ENCODE assay signal across 11 mouse cellular contexts in genomic region chr1:75421794-75422193, GRCm38 (mm10). TPM values are rescaled to one million over a fixed set of nuclear protein-coding genes. Genes with fewer than 3 reads are reported as not detected.
DNase-seq lines count a peak whose midpoint lies in the region; ATAC-seq and TF ChIP-seq lines count a peak whose summit lies in the region.
"Had no signal": no experiment of that assay in that cellular context is flagged by ENCODE, and none has a peak within 500 bp of the region (broad histone marks: within the 10 kb centered on the region; RNA-seq: fewer than 3 reads in every experiment).

No protein-coding gene starts in this region.

- no peak for ATAC-seq in forebrain, postnatal 0 days
- ATAC-seq in lung, embryonic 15.5 days (ENCODE audit: borderline replicate concordance, extremely low read depth, low FRiP score, low TSS enrichment), result no peak
- ATAC-seq in limb, embryonic 14.5 days (ENCODE audit: low FRiP score, low read depth), result no peak
- ATAC-seq in stomach, postnatal 0 days (ENCODE audit: low FRiP score, low TSS enrichment), result no peak; the same call in 1 of the 2 replicates

- peaks cover 74% of the 10 kb centered on the region for H3K27me3 ChIP-seq in forebrain, embryonic 10.5 days (ENCODE audit: poor library complexity, severe bottlenecking)
- H3K27me3 ChIP-seq in forebrain, postnatal 0 days (ENCODE audit: insufficient read depth, low read length), result peaks cover 39% of the 10 kb centered on the region
- peaks cover 56% of the 10 kb centered on the region for H3K27me3 ChIP-seq in lung, embryonic 15.5 days
- H3K27me3 ChIP-seq in limb, embryonic 14.5 days (ENCODE audit: control insufficient read depth, insufficient read depth, low read length), result peaks cover 50% of the 10 kb centered on the region
- H3K27me3 ChIP-seq in stomach, postnatal 0 days (ENCODE audit: control insufficient read depth, insufficient read depth, low read length), result no peaks in the 10 kb centered on the region

- 2% methylated on average over 20 of the region's 20 CpGs for WGBS in forebrain, embryonic 10.5 days
- WGBS in forebrain, postnatal 0 days, result 9% methylated on average over 19 of the region's 20 CpGs
- 27% methylated on average over 20 of the region's 20 CpGs for WGBS in lung, embryonic 15.5 days
- WGBS in lung, adult 2 months, result 20% methylated on average over 20 of the region's 20 CpGs
- WGBS in limb, embryonic 14.5 days, result 13% methylated on average over 19 of the region's 20 CpGs
- WGBS in stomach, postnatal 0 days, result 38% methylated on average over 20 of the region's 20 CpGs

- H3K9me3 ChIP-seq in forebrain, embryonic 10.5 days, result no peaks in the 10 kb centered on the region
- no peaks in the 10 kb centered on the region for H3K9me3 ChIP-seq in forebrain, postnatal 0 days (ENCODE audit: low read length)
- H3K9me3 ChIP-seq in lung, embryonic 15.5 days, result no peaks in the 10 kb centered on the region
- no peaks in the 10 kb centered on the region for H3K9me3 ChIP-seq in limb, embryonic 14.5 days (ENCODE audit: control insufficient read depth, low read length)
- H3K9me3 ChIP-seq in stomach, postnatal 0 days (ENCODE audit: control insufficient read depth, low read length), result no peaks in the 10 kb centered on the region
- H3K9me3 ChIP-seq: megakaryocyte, embryonic 14.5 days had no signal

- no peak for DNase-seq in forebrain, embryonic 10.5 days (ENCODE audit: extremely low spot score, low spot score)
- DNase-seq in forebrain, postnatal 0 days, result no peak
- DNase-seq in lung, adult 2 months, result no peak
- DNase-seq in limb, embryonic 14.5 days (ENCODE audit: low spot score), result no peak
- no peak for DNase-seq in stomach, postnatal 0 days (ENCODE audit: low spot score)
- DNase-seq in ovary, postnatal 14 days (ENCODE audit: low spot score), result no peak
- no peak for DNase-seq in thymus, adult 18-20 months
- DNase-seq: cerebellum, postnatal 14 days; gastrocnemius, postnatal 14 days had no signal

- TF ChIP-seq POLR2A in lung, adult 2 months (IDR thresholded peaks at IDR 0.05; ENCODE audit: borderline replicate concordance, extremely low read depth, low read depth, low read length), result no peak
- no peak for TF ChIP-seq POLR2A in limb, embryonic 14.5 days (IDR thresholded peaks at IDR 0.05; ENCODE audit: borderline replicate concordance, extremely low read depth, insufficient read depth, insufficient read length)

- peak overlapping the region; percentile 53 for H3K4me3 ChIP-seq in forebrain, embryonic 10.5 days
- no peak overlapping the region for H3K4me3 ChIP-seq in forebrain, postnatal 0 days (ENCODE audit: low read depth, low read length)
- H3K4me3 ChIP-seq in lung, embryonic 15.5 days, result no peak overlapping the region
- no peak overlapping the region for H3K4me3 ChIP-seq in lung, adult 2 months (replicated peaks; ENCODE audit: extremely low read depth, low read depth, low read length)
- peak overlapping the region; percentile 36; the same call in 1 of the 2 replicates for H3K4me3 ChIP-seq in limb, embryonic 14.5 days (replicated peaks; ENCODE audit: low read length)
- no peak overlapping the region for H3K4me3 ChIP-seq in stomach, postnatal 0 days (ENCODE audit: low read depth, low read length)
- H3K4me3 ChIP-seq: megakaryocyte, embryonic 14.5 days had no signal

- H3K27ac ChIP-seq in forebrain, embryonic 10.5 days, result peak overlapping the region; percentile 84
- no peak overlapping the region for H3K27ac ChIP-seq in forebrain, postnatal 0 days (ENCODE audit: low read depth, low read length)
- no peak overlapping the region for H3K27ac ChIP-seq in lung, embryonic 15.5 days
- H3K27ac ChIP-seq in limb, embryonic 14.5 days (replicated peaks; ENCODE audit: low read depth, low read length), result no peak overlapping the region
- no peak overlapping the region for H3K27ac ChIP-seq in stomach, postnatal 0 days (replicated peaks)

- H3K4me2 ChIP-seq in forebrain, postnatal 0 days (ENCODE audit: low read depth), result no peak overlapping the region
- peak overlapping the region; percentile 59; the same call in 1 of the 2 replicates for H3K4me2 ChIP-seq in lung, embryonic 15.5 days
- 0 out of 2 replicates have a peak overlapping the region, but pooled peaks have one; percentile 53 for H3K4me2 ChIP-seq in limb, embryonic 14.5 days (replicated peaks; ENCODE audit: low read depth, low read length, severe bottlenecking)
- H3K4me2 ChIP-seq in stomach, postnatal 0 days (replicated peaks; ENCODE audit: low read depth), result no peak overlapping the region

- peaks cover 56% of the 10 kb centered on the region for H3K4me1 ChIP-seq in forebrain, embryonic 10.5 days
- no peaks in the 10 kb centered on the region for H3K4me1 ChIP-seq in forebrain, postnatal 0 days (ENCODE audit: insufficient read depth)
- H3K4me1 ChIP-seq in lung, embryonic 15.5 days, result peaks cover 19% of the 10 kb centered on the region
- H3K4me1 ChIP-seq in lung, adult 2 months (ENCODE audit: control insufficient read depth, insufficient read depth, low read length), result no peaks in the 10 kb centered on the region
- peaks cover 18% of the 10 kb centered on the region; the same call in 1 of the 2 replicates for H3K4me1 ChIP-seq in limb, embryonic 14.5 days (ENCODE audit: control insufficient read depth, insufficient read depth, low read length)
- no peaks in the 10 kb centered on the region for H3K4me1 ChIP-seq in stomach, postnatal 0 days (replicated peaks; ENCODE audit: control insufficient read depth, insufficient read depth)

- no peak overlapping the region for H3K9ac ChIP-seq in forebrain, postnatal 0 days
- H3K9ac ChIP-seq in lung, embryonic 15.5 days, result no peak overlapping the region
- 0 out of 2 replicates have a peak overlapping the region, but pooled peaks have one; percentile 42 for H3K9ac ChIP-seq in limb, embryonic 14.5 days (ENCODE audit: low read depth, low read length, severe bottlenecking)
- 0 out of 2 replicates have a peak overlapping the region, but pooled peaks have one; percentile 8 for H3K9ac ChIP-seq in stomach, postnatal 0 days (ENCODE audit: low read length)

- H3K36me3 ChIP-seq in forebrain, embryonic 10.5 days (replicated peaks), result no peaks in the 10 kb centered on the region
- H3K36me3 ChIP-seq in forebrain, postnatal 0 days (ENCODE audit: insufficient read depth), result peaks cover 10% of the 10 kb centered on the region
- 0 out of 2 replicates have a peak, but pooled peaks cover 7% of the 10 kb centered on the region for H3K36me3 ChIP-seq in lung, embryonic 15.5 days
- peaks cover 18% of the 10 kb centered on the region for H3K36me3 ChIP-seq in limb, embryonic 14.5 days (ENCODE audit: control insufficient read depth, insufficient read depth, low read length)
- H3K36me3 ChIP-seq in stomach, postnatal 0 days (ENCODE audit: control insufficient read depth, insufficient read depth, low read length), result no peaks in the 10 kb centered on the region

- TF ChIP-seq CTCF in forebrain, postnatal 0 days (IDR thresholded peaks at IDR 0.05; ENCODE audit: low read depth), result no peak
- TF ChIP-seq CTCF in lung, adult 2 months (IDR thresholded peaks at IDR 0.05; ENCODE audit: insufficient read depth, low read length), result no peak
- TF ChIP-seq CTCF in stomach, postnatal 0 days (IDR thresholded peaks at IDR 0.05; ENCODE audit: low read depth), result no peak

- TF ChIP-seq EP300 in stomach, postnatal 0 days (optimal IDR thresholded peaks at IDR 0.05), result no peak

RNA-seq across cellular contexts. Expression of gene Gmppa, which starts 13.9 kb away (rescaled TPM):
- 55.9 and 60.1 TPM in 2 replicates for polyA plus RNA-seq in forebrain, embryonic 10.5 days (2016; fragmentation: Nextera tagmentation; extraction: Ambion mirVana)
- 57.3 and 68.3 TPM in 2 replicates for total RNA-seq in forebrain, postnatal 0 days (2014; rRNA removed)
- 64.0 and 64.9 TPM in 2 replicates for polyA plus RNA-seq in forebrain, postnatal 0 days (2015; fragmentation: Nextera tagmentation; extraction: Ambion mirVana)
- 80.3 and 88.5 TPM in 2 replicates for polyA plus RNA-seq in lung, embryonic 15.5 days (2015; fragmentation: Nextera tagmentation; extraction: Ambion mirVana)
- polyA plus RNA-seq in lung, adult 2 months (2012; rRNA removed), result 106 and 125 TPM in 2 replicates
- 144 and 199 TPM in 2 replicates for polyA plus RNA-seq in limb, embryonic 14.5 days (2012; rRNA removed)
- polyA plus RNA-seq in limb, embryonic 14.5 days (2014; fragmentation: Nextera tagmentation; extraction: Ambion mirVana), result 71.8 and 74.9 TPM in 2 replicates
- polyA plus RNA-seq in stomach, postnatal 0 days (2015; fragmentation: Nextera tagmentation; extraction: Ambion mirVana), result 85.2 and 98.6 TPM in 2 replicates

RNA-seq across cellular contexts. Expression of gene Asic4, which starts 28.4 kb away (rescaled TPM):
- 3.1 and 3.4 TPM in 2 replicates for polyA plus RNA-seq in forebrain, embryonic 10.5 days (2016; fragmentation: Nextera tagmentation; extraction: Ambion mirVana)
- 21.2 and 21.4 TPM in 2 replicates for total RNA-seq in forebrain, postnatal 0 days (2014; rRNA removed)
- 6.3 and 7.7 TPM in 2 replicates for polyA plus RNA-seq in forebrain, postnatal 0 days (2015; fragmentation: Nextera tagmentation; extraction: Ambion mirVana)
- 0.26 and 0.30 TPM in 2 replicates for polyA plus RNA-seq in lung, embryonic 15.5 days (2015; fragmentation: Nextera tagmentation; extraction: Ambion mirVana)
- 0.05 TPM in 1 of 2 replicates, not detected in the other for polyA plus RNA-seq in lung, adult 2 months (2012; rRNA removed)
- 0.35 and 0.72 TPM in 2 replicates for polyA plus RNA-seq in limb, embryonic 14.5 days (2012; rRNA removed)
- 0.10 and 0.15 TPM in 2 replicates for polyA plus RNA-seq in limb, embryonic 14.5 days (2014; fragmentation: Nextera tagmentation; extraction: Ambion mirVana)
- polyA plus RNA-seq in stomach, postnatal 0 days (2015; fragmentation: Nextera tagmentation; extraction: Ambion mirVana), result 0.55 and 0.63 TPM in 2 replicates
- total RNA-seq: gastrocnemius, postnatal 14 days had no signal

RNA-seq across cellular contexts. Expression of gene Speg, which starts 46.7 kb away (rescaled TPM):
- 23.2 and 29.3 TPM in 2 replicates for polyA plus RNA-seq in forebrain, embryonic 10.5 days (2016; fragmentation: Nextera tagmentation; extraction: Ambion mirVana)
- 44.4 and 56.3 TPM in 2 replicates for total RNA-seq in forebrain, postnatal 0 days (2014; rRNA removed)
- polyA plus RNA-seq in forebrain, postnatal 0 days (2015; fragmentation: Nextera tagmentation; extraction: Ambion mirVana), result 17.8 and 20.6 TPM in 2 replicates
- polyA plus RNA-seq in lung, embryonic 15.5 days (2015; fragmentation: Nextera tagmentation; extraction: Ambion mirVana), result 41.6 and 42.8 TPM in 2 replicates
- 31.5 and 35.0 TPM in 2 replicates for polyA plus RNA-seq in lung, adult 2 months (2012; rRNA removed)
- 77.9 and 114 TPM in 2 replicates for polyA plus RNA-seq in limb, embryonic 14.5 days (2012; rRNA removed)
- polyA plus RNA-seq in limb, embryonic 14.5 days (2014; fragmentation: Nextera tagmentation; extraction: Ambion mirVana), result 15.3 and 21.8 TPM in 2 replicates
- polyA plus RNA-seq in stomach, postnatal 0 days (2015; fragmentation: Nextera tagmentation; extraction: Ambion mirVana), result 28.8 and 30.0 TPM in 2 replicates

RNA-seq across cellular contexts. Expression of gene Chpf, which starts 57.3 kb away (rescaled TPM):
- polyA plus RNA-seq in forebrain, embryonic 10.5 days (2016; fragmentation: Nextera tagmentation; extraction: Ambion mirVana), result 20.1 and 20.5 TPM in 2 replicates
- total RNA-seq in forebrain, postnatal 0 days (2014; rRNA removed), result 65.9 and 80.4 TPM in 2 replicates
- polyA plus RNA-seq in forebrain, postnatal 0 days (2015; fragmentation: Nextera tagmentation; extraction: Ambion mirVana), result 55.5 and 56.8 TPM in 2 replicates
- 29.5 and 31.1 TPM in 2 replicates for polyA plus RNA-seq in lung, embryonic 15.5 days (2015; fragmentation: Nextera tagmentation; extraction: Ambion mirVana)
- polyA plus RNA-seq in lung, adult 2 months (2012; rRNA removed), result 89.7 and 127 TPM in 2 replicates
- 104 and 148 TPM in 2 replicates for polyA plus RNA-seq in limb, embryonic 14.5 days (2012; rRNA removed)
- polyA plus RNA-seq in limb, embryonic 14.5 days (2014; fragmentation: Nextera tagmentation; extraction: Ambion mirVana), result 61.6 and 65.0 TPM in 2 replicates
- 24.6 and 25.2 TPM in 2 replicates for polyA plus RNA-seq in stomach, postnatal 0 days (2015; fragmentation: Nextera tagmentation; extraction: Ambion mirVana)

RNA-seq across cellular contexts. Expression of gene Tmem198, which starts 57.5 kb away (rescaled TPM):
- polyA plus RNA-seq in forebrain, embryonic 10.5 days (2016; fragmentation: Nextera tagmentation; extraction: Ambion mirVana), result 4.5 and 6.1 TPM in 2 replicates
- 54.8 and 58.0 TPM in 2 replicates for total RNA-seq in forebrain, postnatal 0 days (2014; rRNA removed)
- polyA plus RNA-seq in forebrain, postnatal 0 days (2015; fragmentation: Nextera tagmentation; extraction: Ambion mirVana), result 61.2 and 70.8 TPM in 2 replicates
- 0.65 and 0.82 TPM in 2 replicates for polyA plus RNA-seq in lung, embryonic 15.5 days (2015; fragmentation: Nextera tagmentation; extraction: Ambion mirVana)
- 5.2 and 7.4 TPM in 2 replicates for polyA plus RNA-seq in lung, adult 2 months (2012; rRNA removed)
- polyA plus RNA-seq in limb, embryonic 14.5 days (2012; rRNA removed), result 1.4 and 2.0 TPM in 2 replicates
- polyA plus RNA-seq in limb, embryonic 14.5 days (2014; fragmentation: Nextera tagmentation; extraction: Ambion mirVana), result 0.51 and 1.1 TPM in 2 replicates
- 1.4 and 1.7 TPM in 2 replicates for polyA plus RNA-seq in stomach, postnatal 0 days (2015; fragmentation: Nextera tagmentation; extraction: Ambion mirVana)

Comparison
In these comparisons a context has a peak if more than half of its experiments do, and no peak if none do; other contexts are left out.
1. H3K4me3 ChIP-seq: peak in forebrain, embryonic 10.5 days (single experiment) and limb, embryonic 14.5 days (single experiment); none in forebrain, postnatal 0 days (single experiment), lung, embryonic 15.5 days (single experiment), lung, adult 2 months (single experiment) and stomach, postnatal 0 days (single experiment).
2. H3K4me2 ChIP-seq: peak in lung, embryonic 15.5 days (single experiment) and limb, embryonic 14.5 days (single experiment); none in forebrain, postnatal 0 days (single experiment) and stomach, postnatal 0 days (single experiment).
3. H3K9ac ChIP-seq: peak in limb, embryonic 14.5 days (single experiment) and stomach, postnatal 0 days (single experiment); none in forebrain, postnatal 0 days (single experiment) and lung, embryonic 15.5 days (single experiment).